Mouse (Mus musculus): ENCODE data around the gene Ntsr2.

DNA sequence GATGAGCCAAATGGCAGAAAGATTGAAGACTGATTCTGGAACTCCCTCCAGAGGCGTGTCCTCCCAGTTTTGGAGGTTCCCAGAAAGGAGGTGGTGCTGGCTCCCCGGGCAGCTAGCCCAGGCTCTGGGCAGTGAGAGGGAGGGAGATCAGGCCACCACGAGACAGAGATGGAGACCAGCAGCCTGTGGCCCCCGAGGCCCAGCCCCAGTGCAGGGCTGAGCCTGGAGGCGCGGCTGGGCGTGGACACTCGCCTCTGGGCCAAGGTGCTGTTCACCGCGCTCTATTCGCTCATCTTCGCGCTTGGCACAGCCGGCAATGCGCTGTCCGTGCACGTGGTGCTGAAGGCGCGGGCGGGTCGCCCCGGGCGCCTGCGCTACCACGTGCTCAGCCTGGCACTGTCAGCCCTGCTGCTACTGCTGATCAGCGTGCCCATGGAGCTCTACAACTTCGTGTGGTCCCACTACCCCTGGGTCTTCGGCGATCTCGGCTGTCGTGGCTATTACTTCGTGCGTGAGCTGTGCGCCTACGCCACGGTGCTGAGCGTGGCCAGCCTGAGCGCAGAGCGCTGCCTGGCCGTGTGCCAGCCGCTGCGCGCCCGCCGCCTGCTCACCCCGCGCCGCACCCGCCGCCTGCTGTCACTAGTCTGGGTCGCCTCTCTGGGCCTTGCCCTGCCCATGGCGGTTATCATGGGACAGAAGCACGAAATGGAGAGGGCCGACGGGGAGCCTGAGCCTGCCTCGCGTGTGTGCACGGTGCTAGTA, at the start of gene Ntsr2:
- TF ChIP-seq POLR2A (IDR thresholded peaks at IDR 0.05; ENCODE audit: borderline replicate concordance, extremely low read depth, insufficient read depth, insufficient read length, poor library complexity, severe bottlenecking) (no peak), CTCF (IDR thresholded peaks at IDR 0.05; ENCODE audit: borderline replicate concordance, extremely low read depth, insufficient read depth, insufficient read length) (no peak)
